Mouse (Mus musculus) stomach, embryonic 16.5 days (tissue): ENCODE data around the gene Ifi27l2a. TPM values are rescaled to one million over a fixed set of nuclear protein-coding genes. Genes with fewer than 3 reads are reported as not detected.
"Not testable (repeated sequence)": the region's sequence is repeated elsewhere in the genome, so short reads cannot be mapped to it uniquely, and the experiment has no call there.

Experiments used
- ATAC-seq: fragments of 200-750 bp; cut with Nextera tagmentation; 2 replicates; pipeline ENCODE4 v1.8.0; 2017; ENCODE audit warnings: moderate number of reproducible peaks, moderate TSS enrichment; ENCODE audit not compliant: insufficient read depth, low FRiP score
- H3K27ac ChIP-seq: fragments of 300-500 bp; sonication (generic); 2 replicates; pipeline ENCODE4 v1.5.1; 2014; ENCODE audit warnings: low read length
- H3K27me3 ChIP-seq: fragments of 300-500 bp; sonication (generic); 2 replicates; pipeline ENCODE4 v1.6.1; 2014; ENCODE audit warnings: low read length, control low read depth, mixed read lengths; ENCODE audit not compliant: control insufficient read depth, insufficient read depth
- H3K36me3 ChIP-seq: fragments of 300-500 bp; sonication (generic); 2 replicates; pipeline ENCODE4 v1.6.1; 2014; ENCODE audit warnings: low read length; ENCODE audit not compliant: control insufficient read depth, insufficient read depth
- H3K4me1 ChIP-seq: fragments of 300-500 bp; sonication (generic); 2 replicates; pipeline ENCODE4 v1.6.1; 2014; ENCODE audit warnings: low read length, control low read depth, mixed read lengths; ENCODE audit not compliant: control insufficient read depth, insufficient read depth
- H3K4me2 ChIP-seq: fragments of 300-500 bp; sonication (generic); 2 replicates; pipeline ENCODE4 v1.6.1; 2014; ENCODE audit warnings: low read depth, low read length, mixed read lengths
- H3K4me3 ChIP-seq: fragments of 300-500 bp; sonication (generic); replicated peaks from 2 replicates; pipeline ENCODE4 v1.5.1; 2014; ENCODE audit warnings: mild to moderate bottlenecking, low read length
- H3K9ac ChIP-seq: fragments of 300-500 bp; sonication (generic); 2 replicates; pipeline ENCODE4 v1.6.1; 2014; ENCODE audit warnings: low read length
- H3K9me3 ChIP-seq: fragments of 300-500 bp; sonication (generic); replicated peaks from 2 replicates; pipeline ENCODE4 v1.6.1; 2016; ENCODE audit warnings: low read length, control low read depth; ENCODE audit not compliant: control insufficient read depth
- WGBS: fragments of 180-500 bp; shearing (Covaris S2); extraction: QIAGEN DNeasy Blood & Tissue Kit; methylation state at CpG from one replicate; pipeline ENCODE4 v1.1.7; 2014; 5-methylcytosine and 5-hydroxymethylcytosine counted together
- polyA plus RNA-seq: library from polyadenylated mRNA; unstranded; fragments of >200 nt; fragmentation: Nextera tagmentation; extraction: Ambion mirVana; gene quantifications from 2 replicates; pipeline ENCODE4 v1.2.1, GENCODE M21; 2015

The Ifi27l2a gene
- polyA plus RNA-seq, result 17.0 and 18.1 TPM in 2 replicates

GRCm38 (mm10) chr12:103443524-103443923 lies at the start of gene Ifi27l2a:
TSS of gene Ifi27l2a (minus strand) at chr12:103443680.
- Histone ChIP-seq H3K4me2 (no peak within 1 kb of the TSS), H3K36me3 (no peaks in the 10 kb centered on the region), H3K4me1 (no peaks in the 10 kb centered on the region), H3K4me3 (0 out of 2 replicates have a peak within 1 kb of the TSS, but pooled peaks have one; percentile 9), H3K9ac (no peak within 1 kb of the TSS; the same call in 1 of the 2 replicates), H3K27ac (no peak within 1 kb of the TSS), H3K9me3 (no peaks in the 10 kb centered on the region), H3K27me3 (no peaks in the 10 kb centered on the region)
- ATAC-seq, result no peak
- WGBS, result 55% methylated on average over 3 of the region's 3 CpGs

- peak; percentile 45; the same call in 1 of the 2 replicates for ATAC-seq
- no peaks in the 10 kb centered on the region for H3K36me3 ChIP-seq
- no peak overlapping the region for H3K9ac ChIP-seq
- no peaks in the 10 kb centered on the region for H3K9me3 ChIP-seq
- H3K4me1 ChIP-seq, result no peaks in the 10 kb centered on the region
- H3K4me3 ChIP-seq, result no peak overlapping the region
- WGBS, result 34% methylated on average over 5 of the region's 5 CpGs
- no peak overlapping the region for H3K27ac ChIP-seq
- no peaks in the 10 kb centered on the region for H3K27me3 ChIP-seq
- H3K4me2 ChIP-seq, result no peak overlapping the region
Observed at GRCm38 (mm10) chr12:103492767-103493166, 49.3 kb upstream of the Ifi27l2a start.

GRCm38 (mm10) chr12:103491091-103491730 lies 47.7 kb upstream of the Ifi27l2a start:
- no peak overlapping the region for H3K9ac ChIP-seq
- 69% methylated on average over 3 of the region's 3 CpGs for WGBS
- no peak overlapping the region for H3K4me3 ChIP-seq
- H3K9me3 ChIP-seq, result no peaks in the 10 kb centered on the region
- no peaks in the 10 kb centered on the region for H3K36me3 ChIP-seq
- no peaks in the 10 kb centered on the region for H3K4me1 ChIP-seq
- ATAC-seq, result no peak
- H3K27me3 ChIP-seq, result no peaks in the 10 kb centered on the region
- H3K27ac ChIP-seq, result no peak overlapping the region
- H3K4me2 ChIP-seq, result no peak overlapping the region

- Histone ChIP-seq H3K4me3 (no peak overlapping the region), H3K36me3 (no peaks in the 10 kb centered on the region), H3K27me3 (no peaks in the 10 kb centered on the region), H3K4me1 (no peaks in the 10 kb centered on the region), H3K9ac (no peak overlapping the region), H3K4me2 (no peak overlapping the region), H3K9me3 (no peaks in the 10 kb centered on the region), H3K27ac (no peak overlapping the region)
- peak; percentile 25; the same call in 1 of the 2 replicates for ATAC-seq
- WGBS, result 61% methylated on average over 2 of the region's 2 CpGs
Observed at GRCm38 (mm10) chr12:103487750-103488149, 44.3 kb upstream of the Ifi27l2a start.

- H3K27me3 ChIP-seq, result no peaks in the 10 kb centered on the region
- no peaks in the 10 kb centered on the region for H3K9me3 ChIP-seq
- H3K9ac ChIP-seq, result no peak overlapping the region
- 49% methylated on average over 4 of the region's 4 CpGs for WGBS
- no peak overlapping the region for H3K4me2 ChIP-seq
- H3K36me3 ChIP-seq, result no peaks in the 10 kb centered on the region
- H3K4me1 ChIP-seq, result no peaks in the 10 kb centered on the region
- no peak overlapping the region for H3K4me3 ChIP-seq
- no peak for ATAC-seq
- H3K27ac ChIP-seq, result no peak overlapping the region
Observed at GRCm38 (mm10) chr12:103487276-103487675, 43.8 kb upstream of the Ifi27l2a start.

- no peak for ATAC-seq
- Histone ChIP-seq H3K4me2 (no peak overlapping the region), H3K27ac (no peak overlapping the region), H3K4me3 (no peak overlapping the region), H3K27me3 (no peaks in the 10 kb centered on the region), H3K9me3 (no peaks in the 10 kb centered on the region), H3K36me3 (no peaks in the 10 kb centered on the region), H3K4me1 (no peaks in the 10 kb centered on the region), H3K9ac (no peak overlapping the region)
- 78% methylated on average over 1 of the region's 1 CpGs for WGBS
Observed at GRCm38 (mm10) chr12:103486726-103487125, 43.2 kb upstream of the Ifi27l2a start.

- not testable (repeated sequence) for H3K4me2 ChIP-seq, H3K36me3 ChIP-seq, H3K27ac ChIP-seq, H3K4me1 ChIP-seq, H3K4me3 ChIP-seq, H3K27me3 ChIP-seq, H3K9me3 ChIP-seq, H3K9ac ChIP-seq, ATAC-seq
- WGBS, result 61% methylated on average over 9 of the region's 9 CpGs
Observed at GRCm38 (mm10) chr12:103484200-103484972, 40.9 kb upstream of the Ifi27l2a start.

GRCm38 (mm10) chr12:103482781-103483180 lies 39.3 kb upstream of the Ifi27l2a start:
- ATAC-seq, result no peak
- WGBS, result 70% methylated on average over 2 of the region's 2 CpGs
- Histone ChIP-seq H3K4me2 (no peak overlapping the region), H3K9me3 (no peaks in the 10 kb centered on the region), H3K4me1 (no peaks in the 10 kb centered on the region), H3K4me3 (no peak overlapping the region), H3K9ac (no peak overlapping the region), H3K36me3 (no peaks in the 10 kb centered on the region), H3K27ac (no peak overlapping the region), H3K27me3 (no peaks in the 10 kb centered on the region)

GRCm38 (mm10) chr12:103481671-103482070 lies 38.2 kb upstream of the Ifi27l2a start:
- no peaks in the 10 kb centered on the region for H3K4me1 ChIP-seq
- H3K27ac ChIP-seq, result no peak overlapping the region
- no peaks in the 10 kb centered on the region for H3K9me3 ChIP-seq
- no peaks in the 10 kb centered on the region for H3K36me3 ChIP-seq
- H3K4me3 ChIP-seq, result no peak overlapping the region
- WGBS, result 76% methylated on average over 5 of the region's 5 CpGs
- H3K4me2 ChIP-seq, result no peak overlapping the region
- no peak for ATAC-seq
- no peak overlapping the region for H3K9ac ChIP-seq
- H3K27me3 ChIP-seq, result no peaks in the 10 kb centered on the region
